Mouse (Mus musculus): ENCODE measurements at regions not wholly inside any gene's neighbourhood (a gene's known extent, or its start where the extent isn't known, plus 50 kb on each side); places are given as distances from the start of the nearest gene placed in this dataset.

GRCm38 (mm10) chr17:52197731-52198130, 364.6 kb upstream of the Satb1 start:
- no peak for ATAC-seq (ENCODE audit: poor library complexity, severe bottlenecking)

GRCm38 (mm10) chr17:52196811-52197210, 363.7 kb upstream of the Satb1 start:
- ATAC-seq (ENCODE audit: poor library complexity, severe bottlenecking): no peak

GRCm38 (mm10) chr17:52195804-52196203, 362.7 kb upstream of the Satb1 start:
- ATAC-seq (ENCODE audit: poor library complexity, severe bottlenecking): no peak

GRCm38 (mm10) chr17:52191064-52191682, 358.1 kb upstream of the Satb1 start:
- ATAC-seq (ENCODE audit: poor library complexity, severe bottlenecking): no peak

- peak; percentile 90 for ATAC-seq (ENCODE audit: poor library complexity, severe bottlenecking)
These were observed 349.6 kb upstream of the Satb1 start for GRCm38 (mm10) chr17:52182706-52183105.

- no peak for ATAC-seq (ENCODE audit: poor library complexity, severe bottlenecking)
These were observed 344.9 kb upstream of the Satb1 start for GRCm38 (mm10) chr17:52177996-52178395.

- peak; percentile 85 for ATAC-seq (ENCODE audit: poor library complexity, severe bottlenecking)
These were observed 335.2 kb upstream of the Satb1 start for GRCm38 (mm10) chr17:52168076-52168838.

- no peak for ATAC-seq (ENCODE audit: poor library complexity, severe bottlenecking)
These were observed 334.6 kb upstream of the Satb1 start for GRCm38 (mm10) chr17:52167658-52168057.

- ATAC-seq (ENCODE audit: poor library complexity, severe bottlenecking): no peak
These were observed 332.9 kb upstream of the Satb1 start for GRCm38 (mm10) chr17:52165891-52166485.

GRCm38 (mm10) chr17:52162559-52163397, 329.7 kb upstream of the Satb1 start:
- peak; percentile 67 for ATAC-seq (ENCODE audit: poor library complexity, severe bottlenecking)

- ATAC-seq (ENCODE audit: poor library complexity, severe bottlenecking): no peak
These were observed 317.4 kb upstream of the Satb1 start for GRCm38 (mm10) chr17:52150496-52150895.

- no peak for ATAC-seq (ENCODE audit: poor library complexity, severe bottlenecking)
These were observed 316.7 kb upstream of the Satb1 start for GRCm38 (mm10) chr17:52149834-52150233.

GRCm38 (mm10) chr17:52149068-52149467, 316.0 kb upstream of the Satb1 start:
- ATAC-seq (ENCODE audit: poor library complexity, severe bottlenecking): peak; percentile 88

GRCm38 (mm10) chr17:52103891-52104290, 270.8 kb upstream of the Satb1 start:
- no peak for ATAC-seq (ENCODE audit: poor library complexity, severe bottlenecking)

GRCm38 (mm10) chr17:52085834-52086233, 252.7 kb upstream of the Satb1 start:
- no peak for ATAC-seq (ENCODE audit: poor library complexity, severe bottlenecking)

- ATAC-seq (ENCODE audit: poor library complexity, severe bottlenecking): no peak
These were observed 251.4 kb upstream of the Satb1 start for GRCm38 (mm10) chr17:52084455-52084854.

- ATAC-seq (ENCODE audit: poor library complexity, severe bottlenecking): peak; percentile 62
These were observed 246.2 kb upstream of the Satb1 start for GRCm38 (mm10) chr17:52079316-52079715.

- no peak for ATAC-seq (ENCODE audit: poor library complexity, severe bottlenecking)
These were observed 245.4 kb upstream of the Satb1 start for GRCm38 (mm10) chr17:52078496-52078895.

GRCm38 (mm10) chr17:52077951-52078350, 244.9 kb upstream of the Satb1 start:
- no peak for ATAC-seq (ENCODE audit: poor library complexity, severe bottlenecking)

- ATAC-seq (ENCODE audit: poor library complexity, severe bottlenecking): no peak
These were observed 243.7 kb upstream of the Satb1 start for GRCm38 (mm10) chr17:52076746-52077145.

GRCm38 (mm10) chr17:52067721-52068120, 234.6 kb upstream of the Satb1 start:
- ATAC-seq (ENCODE audit: poor library complexity, severe bottlenecking): no peak

Data from megakaryocyte, adult 5-6 weeks (primary cell).